Mouse (Mus musculus): ENCODE results near the gene Polr3b. TPM values are rescaled to one million over a fixed set of nuclear protein-coding genes. Genes with fewer than 3 reads are reported as not detected.

Gene Polr3b
- total RNA-seq, 2 experiments from 2014 or later, result 22.2 to 37.2 TPM

DNA sequence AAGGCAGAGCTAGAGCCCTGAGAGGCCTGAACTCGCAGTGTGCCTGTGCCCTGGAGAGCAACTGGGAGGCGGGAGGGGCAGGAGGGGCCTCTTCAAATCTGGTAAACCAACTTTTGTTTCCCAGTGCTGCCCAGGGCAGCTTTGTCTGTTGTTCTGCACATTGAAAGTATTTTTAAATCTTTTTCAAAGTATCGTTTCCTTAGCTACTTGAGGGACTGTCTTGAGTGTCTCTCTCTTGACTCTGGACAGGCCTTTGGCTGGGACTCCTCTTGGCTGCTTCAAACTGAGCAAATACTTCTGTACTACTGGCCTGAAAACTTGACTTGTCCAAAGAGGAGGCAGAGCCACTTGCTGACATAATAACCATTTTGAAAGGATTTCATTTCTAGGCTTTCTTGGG lies 11.3 kb upstream of the Polr3b start:
- DNase-seq, result no peak

DNA sequence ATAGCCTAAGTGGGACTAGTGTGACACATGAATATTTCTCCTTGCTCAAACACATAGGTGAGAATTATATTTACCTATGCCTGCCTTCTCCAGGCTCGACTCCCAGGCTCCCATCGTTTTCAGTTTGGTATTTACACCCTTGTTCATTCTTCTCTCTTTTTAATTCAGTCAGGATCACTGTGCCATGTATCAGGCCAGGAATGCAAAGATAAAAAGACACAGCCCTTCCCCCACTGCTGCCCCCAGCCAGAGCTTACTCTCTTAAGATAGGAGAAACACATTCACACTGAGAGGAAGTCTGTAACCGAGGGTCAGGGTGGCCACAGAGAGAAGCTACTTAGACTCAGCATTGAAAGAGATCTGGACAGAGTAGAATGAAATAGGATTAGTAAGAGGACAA lies 10.4 kb upstream of the Polr3b start:
- DNase-seq, result no peak

DNA sequence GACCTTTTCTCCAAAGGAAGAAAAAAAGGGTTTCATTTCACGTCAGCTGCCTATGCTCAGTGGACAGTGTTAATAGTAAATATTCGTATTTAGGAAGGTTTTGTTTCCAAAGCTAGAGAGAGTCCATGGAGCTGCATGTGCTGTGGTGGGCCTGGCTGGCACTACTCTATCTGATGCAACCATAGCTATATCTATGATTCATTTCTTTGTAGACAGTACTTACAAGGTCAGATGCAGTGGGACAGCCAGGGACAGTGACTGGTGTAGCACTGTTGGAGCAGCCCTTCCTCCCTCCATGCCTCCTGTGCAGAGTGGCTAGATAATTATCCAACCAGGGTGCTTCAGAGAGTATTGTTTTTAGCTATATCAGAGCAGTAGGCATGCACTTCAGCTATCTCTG lies 9.8 kb upstream of the Polr3b start:
- peak; percentile 63 to 69 for DNase-seq

DNA sequence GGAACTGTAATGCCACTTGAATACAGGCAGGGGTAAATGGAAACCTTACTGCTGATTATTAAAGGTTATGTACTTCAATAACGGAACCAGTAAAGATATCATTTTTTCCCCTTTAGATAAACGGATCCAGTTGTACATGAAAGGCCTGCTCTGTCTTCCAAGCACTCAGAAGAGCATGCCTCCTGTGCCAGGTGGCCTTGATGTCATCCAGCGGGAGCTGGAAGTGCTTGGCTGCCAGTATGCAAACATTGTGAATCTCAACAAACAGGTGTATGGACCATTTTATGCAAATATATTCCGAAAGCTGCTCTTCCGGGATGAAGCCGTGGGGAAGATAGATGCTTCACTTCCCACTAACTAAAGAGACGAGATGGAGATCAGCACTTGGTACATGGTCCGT lies 8.7 kb upstream of the Polr3b start:
- DNase-seq, result peak; percentile 47 to 54

DNA sequence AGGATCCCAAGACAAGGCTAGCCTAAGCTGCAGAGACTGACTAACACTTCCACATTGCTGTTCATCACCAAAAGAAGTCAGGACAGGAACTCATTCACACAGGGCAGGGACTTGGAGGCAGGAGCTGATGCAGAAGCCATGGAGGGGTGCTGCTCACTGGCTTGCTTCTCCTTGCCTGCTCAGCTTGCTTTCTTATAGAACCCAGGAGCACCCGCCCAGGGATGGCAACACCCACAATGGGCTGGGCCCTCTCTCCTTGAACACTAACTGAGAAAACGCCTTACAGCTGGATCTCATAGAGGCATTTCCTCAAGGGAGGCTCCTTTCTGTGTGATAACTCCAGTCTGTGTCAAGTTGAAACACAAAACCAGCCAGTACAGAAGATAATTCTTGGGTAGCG lies 7.0 kb upstream of the Polr3b start:
- DNase-seq, result no peak

DNA sequence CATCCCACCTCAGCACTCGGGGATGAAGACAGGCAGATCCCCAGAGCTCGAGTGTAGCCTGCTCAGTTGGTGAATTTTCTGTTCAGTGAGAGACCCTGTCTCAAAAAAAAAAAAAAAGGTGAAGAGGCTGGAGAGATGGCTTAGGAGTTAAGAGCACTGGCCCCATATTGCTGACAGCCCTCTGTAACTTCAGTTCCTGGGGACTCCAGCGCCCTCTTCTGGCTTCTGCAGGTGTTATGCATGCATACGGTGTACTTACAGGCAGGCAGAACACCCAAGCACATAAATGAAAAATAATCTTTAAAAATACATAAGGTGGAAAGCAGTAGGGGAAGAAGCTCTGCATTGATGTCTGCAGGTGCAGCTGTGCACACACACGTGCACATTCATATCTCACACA lies 9.1 kb downstream of the Polr3b start:
- DNase-seq, result peak; percentile 63

DNA sequence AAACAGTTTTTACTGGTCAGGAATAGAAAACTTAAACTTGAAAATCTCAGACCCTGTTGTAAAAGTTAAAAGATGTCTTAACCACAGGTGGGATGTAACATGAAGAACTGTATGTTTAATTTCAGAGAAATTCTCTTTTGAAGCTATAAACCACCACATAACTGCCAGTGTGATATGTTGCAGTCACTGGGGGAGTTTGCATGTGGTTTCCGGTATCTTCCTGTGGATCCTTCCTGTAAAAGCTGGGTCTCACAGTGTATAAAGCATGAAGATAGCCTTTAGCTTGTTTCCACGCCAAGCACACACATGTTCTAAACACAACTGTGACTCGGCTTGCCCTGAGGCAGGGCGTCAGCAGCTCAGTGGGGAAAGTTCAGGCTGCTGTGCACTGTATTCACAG lies 9.9 kb downstream of the Polr3b start:
- no peak for DNase-seq

DNA sequence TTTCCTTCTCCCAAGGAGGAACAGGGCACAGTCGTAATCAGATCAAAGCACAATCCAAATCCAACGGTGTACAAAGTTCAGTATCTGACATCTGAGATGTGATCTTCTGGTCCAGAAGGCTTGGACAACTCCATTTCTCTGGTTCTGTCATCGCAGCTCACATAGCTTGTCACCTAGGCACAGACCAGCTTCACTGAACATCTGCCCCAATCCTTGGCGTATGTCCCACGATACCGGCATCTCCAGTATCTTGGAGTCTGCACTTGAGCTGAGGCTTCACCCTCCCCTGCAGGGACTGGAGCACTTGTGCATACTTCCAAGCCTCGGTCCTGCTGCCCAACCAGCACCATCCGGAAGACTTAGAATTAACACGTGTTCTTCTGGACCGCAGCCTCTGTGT lies 14.6 kb downstream of the Polr3b start:
- no peak for DNase-seq

DNA sequence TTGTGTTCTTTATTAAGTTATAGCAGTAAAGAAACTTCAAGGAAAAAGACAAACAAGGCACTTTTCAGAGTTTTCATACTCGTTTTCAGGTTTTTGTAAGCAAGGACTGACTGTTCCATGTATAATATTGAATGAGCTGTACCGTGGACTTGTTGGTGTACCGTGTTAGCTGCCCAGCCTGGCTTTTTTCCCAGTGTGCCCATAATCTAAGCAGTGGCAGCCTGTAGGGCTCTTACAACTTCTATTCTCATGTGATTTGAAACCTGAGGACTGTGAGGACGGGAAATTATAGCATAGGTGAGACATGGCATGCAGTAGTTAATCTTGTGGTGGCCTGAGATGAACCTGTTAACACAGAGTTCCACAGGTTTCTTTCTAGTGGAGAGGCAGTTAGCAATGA lies 16.3 kb downstream of the Polr3b start:
- DNase-seq, result no peak

DNA sequence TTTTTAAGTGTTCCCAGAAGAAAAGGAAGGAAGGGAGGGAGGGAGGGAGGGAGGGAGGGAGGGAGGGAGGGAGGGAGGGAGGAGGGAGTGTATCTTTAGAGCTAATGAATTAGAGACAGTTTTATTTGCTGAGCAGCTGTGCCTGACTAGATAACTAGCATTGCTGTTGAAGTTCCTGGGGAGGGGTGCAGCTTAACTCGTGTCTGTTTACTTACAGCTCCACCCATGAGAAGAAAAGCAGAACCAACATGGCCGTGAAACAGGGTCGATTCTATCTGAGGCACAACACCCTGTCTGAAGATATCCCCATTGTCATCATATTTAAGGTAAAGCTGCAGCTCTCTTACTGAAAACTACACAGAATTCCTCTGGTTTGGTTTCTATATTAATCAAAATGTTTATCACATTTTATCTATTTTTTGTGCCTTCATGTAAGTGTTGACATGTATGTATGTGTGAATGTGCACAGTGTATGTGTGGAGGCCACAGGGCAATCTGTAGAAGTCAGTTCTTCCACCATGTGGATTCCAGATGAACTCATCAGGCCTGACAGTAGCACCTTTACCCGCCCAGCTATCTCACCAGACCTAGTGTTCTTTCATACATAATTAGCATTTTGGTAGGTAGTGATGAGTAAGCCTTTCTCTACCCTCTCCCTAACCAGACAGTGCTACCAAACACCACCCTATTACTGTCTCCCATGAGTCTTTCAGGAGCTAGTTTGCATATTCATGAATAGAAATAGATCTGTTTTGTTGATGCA lies 17.6 kb downstream of the Polr3b start:
- no peak for DNase-seq

DNA sequence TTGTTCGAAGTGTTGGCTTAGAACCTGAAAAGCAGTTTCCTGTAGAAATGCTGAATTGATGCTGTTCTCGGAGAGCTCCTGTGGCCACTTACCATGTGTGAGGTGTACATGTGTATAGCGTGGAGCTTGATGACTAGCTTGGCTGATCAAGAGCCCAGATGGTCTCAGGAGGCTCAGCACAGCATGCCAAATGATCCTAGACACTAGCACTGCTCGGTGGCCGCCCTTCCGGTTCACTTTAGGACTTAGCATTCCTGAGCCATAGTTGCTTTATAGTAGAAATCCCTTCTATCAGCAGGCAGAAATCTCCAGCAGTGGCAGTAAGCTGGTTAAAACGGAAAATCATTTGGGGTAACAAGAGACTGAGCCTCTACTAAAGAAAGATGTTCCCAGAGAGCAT lies 18.8 kb downstream of the Polr3b start:
- no peak for DNase-seq

DNA sequence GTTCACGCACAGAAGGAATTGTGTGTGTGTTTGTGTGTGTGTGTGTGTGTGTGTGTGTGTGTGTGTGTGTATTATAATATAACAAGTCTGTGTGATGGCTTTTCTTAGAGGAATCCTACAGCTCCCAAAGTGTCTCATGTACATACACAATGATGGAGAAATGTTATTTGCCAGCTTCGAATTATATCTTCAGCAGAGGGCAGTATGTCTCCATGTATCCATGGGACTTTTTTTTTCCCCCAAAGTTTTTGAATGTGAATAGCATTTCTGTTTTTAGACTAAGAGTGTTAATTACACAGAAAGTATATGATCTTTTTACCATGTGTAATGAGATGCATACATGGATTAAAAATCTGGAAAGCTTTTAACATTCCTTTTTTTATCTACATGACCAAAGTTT lies 19.5 kb downstream of the Polr3b start:
- DNase-seq, result no peak

DNA sequence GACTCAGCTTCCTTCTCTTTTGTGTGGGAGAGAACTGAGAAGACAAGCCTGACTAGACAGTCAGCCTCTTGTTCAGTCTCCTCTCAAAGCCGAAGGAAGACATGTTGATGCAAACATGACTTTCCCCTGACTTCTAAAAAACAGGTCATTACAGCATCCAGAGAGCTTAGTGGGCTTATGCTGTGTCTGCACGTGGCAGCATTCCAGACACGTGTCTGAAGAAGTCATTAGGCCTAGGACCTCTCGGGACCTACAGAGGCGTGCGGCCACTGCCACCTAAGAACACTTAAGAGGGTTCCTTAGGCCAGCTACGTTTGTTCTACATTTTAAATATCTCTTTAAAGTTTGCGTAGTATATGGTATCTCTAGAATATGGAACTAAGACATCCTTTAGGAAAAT lies 23.8 kb downstream of the Polr3b start:
- no peak for DNase-seq

DNA sequence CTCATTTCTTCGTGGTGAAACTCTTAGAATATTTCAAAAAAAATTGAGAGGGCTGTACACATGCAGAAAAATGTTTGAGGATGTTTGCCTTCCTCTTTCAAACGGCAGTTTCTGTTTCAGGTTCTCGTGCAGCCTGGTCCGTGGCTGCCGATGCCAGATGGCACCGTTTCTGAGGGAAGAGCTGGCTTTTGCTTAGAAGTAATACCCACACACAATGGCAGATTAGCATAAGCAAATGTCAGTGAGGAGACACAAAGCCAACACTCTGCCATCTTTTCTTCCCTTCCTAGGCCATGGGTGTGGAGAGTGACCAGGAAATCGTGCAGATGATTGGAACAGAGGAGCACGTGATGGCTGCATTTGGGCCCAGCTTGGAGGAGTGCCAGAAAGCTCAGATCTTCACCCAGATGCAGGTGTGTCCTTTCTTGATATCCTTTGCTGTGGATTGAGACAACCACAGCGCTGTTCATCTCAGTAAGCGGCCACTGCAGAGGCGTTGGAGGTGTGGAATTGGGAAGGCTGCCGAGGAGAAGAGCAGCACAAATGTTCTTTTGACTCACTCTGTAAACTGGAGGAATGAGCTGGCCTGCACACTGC lies 24.5 kb downstream of the Polr3b start:
- no peak for DNase-seq

DNA sequence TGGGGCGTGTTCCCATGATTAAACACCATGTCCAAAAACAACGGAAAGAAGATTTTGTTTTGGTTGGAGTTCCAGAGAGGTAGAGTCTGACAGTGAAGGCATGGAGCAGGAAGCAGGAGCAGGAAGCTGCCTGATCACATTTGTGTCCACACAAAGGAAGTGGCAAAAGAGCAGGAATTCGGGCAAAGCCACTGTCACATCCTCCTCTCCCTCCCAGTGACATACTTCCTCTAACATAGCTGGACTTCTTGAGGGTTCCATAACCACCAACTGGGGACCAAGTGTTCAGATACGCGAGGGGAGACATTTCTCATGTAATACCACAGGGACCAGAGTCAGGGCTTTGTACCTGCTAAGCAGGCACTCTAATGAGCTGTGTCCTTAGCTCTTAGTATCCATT lies 25.2 kb downstream of the Polr3b start:
- DNase-seq, result no peak

DNA sequence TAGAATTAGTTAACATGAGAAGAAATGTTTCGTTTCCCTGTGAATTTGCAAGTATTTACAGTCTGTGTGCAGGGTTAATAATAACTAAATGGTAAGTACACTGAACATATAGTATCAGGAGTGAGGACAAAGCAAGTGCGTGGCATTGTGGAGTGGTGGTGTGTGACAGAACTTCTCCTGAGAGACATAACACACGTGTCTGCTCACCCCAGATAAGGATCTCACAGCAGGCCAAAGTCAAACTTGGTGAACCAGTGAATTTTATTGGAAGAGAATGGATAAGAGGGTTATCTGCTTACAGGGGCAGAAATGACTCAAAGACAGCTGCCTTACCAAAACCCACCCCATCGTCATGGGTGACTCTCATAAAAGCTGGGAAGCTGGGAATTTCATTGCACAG lies 26.8 kb downstream of the Polr3b start:
- no peak for DNase-seq

DNA sequence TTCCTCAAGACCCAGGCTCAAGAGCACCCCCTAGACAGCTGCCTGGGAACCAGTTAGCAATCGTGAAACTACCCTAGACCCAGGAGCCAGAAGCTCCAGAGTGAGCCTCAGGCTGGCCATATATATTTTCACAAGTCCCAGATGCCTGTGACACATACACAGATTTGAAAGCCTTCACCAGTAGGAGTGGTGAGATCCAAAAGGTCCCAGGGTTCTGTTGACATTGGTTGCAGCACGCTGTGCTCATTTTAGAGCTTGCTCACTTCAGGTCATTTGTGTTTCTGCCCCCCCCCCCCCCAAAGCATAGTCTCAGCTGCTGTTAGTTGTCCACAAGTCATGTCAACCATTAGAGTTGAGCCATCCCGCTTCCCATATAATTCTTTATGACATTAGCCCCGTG lies 31.9 kb downstream of the Polr3b start:
- DNase-seq, result no peak

DNA sequence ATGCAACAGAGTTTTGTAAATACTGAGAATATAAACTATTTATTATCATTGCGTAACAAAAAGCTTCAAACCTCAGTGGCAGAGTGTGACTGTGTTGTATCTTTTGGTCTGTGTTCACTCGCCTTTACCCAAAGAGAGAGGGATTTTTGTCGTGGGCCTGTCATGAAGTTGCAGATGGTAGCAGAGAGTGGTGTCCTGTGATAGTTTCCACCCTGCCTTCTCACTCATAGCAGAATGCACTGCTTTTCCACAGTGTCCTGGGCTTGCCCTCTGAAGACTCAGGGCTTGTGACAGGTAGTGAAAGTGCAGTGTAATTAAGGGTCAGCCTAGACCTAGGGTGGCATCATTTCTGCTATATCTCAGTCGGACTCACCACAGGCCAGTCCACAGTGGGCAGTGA lies 32.6 kb downstream of the Polr3b start:
- DNase-seq, result no peak

DNA sequence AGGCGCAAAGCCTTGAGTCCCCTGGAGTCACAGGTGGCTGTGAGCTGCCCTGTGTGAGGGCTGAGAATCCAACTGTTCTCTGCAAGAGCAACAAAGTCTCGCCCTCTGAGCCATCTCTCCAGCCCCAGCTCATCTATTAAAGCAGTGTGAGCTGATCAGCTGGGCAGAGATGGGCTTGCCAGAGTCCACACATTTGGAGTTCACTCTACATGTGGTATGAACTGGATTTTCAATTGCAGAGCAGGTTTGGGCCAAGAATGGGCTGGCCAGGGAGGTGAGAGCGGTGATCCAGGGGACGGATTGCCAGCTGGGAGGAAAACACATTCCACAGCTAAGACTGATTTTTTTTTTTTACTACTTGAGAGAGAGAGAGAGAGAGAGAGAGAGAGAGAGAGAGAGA lies 34.5 kb downstream of the Polr3b start:
- DNase-seq, result peak in 1 of 2 experiments; percentile 46

DNA sequence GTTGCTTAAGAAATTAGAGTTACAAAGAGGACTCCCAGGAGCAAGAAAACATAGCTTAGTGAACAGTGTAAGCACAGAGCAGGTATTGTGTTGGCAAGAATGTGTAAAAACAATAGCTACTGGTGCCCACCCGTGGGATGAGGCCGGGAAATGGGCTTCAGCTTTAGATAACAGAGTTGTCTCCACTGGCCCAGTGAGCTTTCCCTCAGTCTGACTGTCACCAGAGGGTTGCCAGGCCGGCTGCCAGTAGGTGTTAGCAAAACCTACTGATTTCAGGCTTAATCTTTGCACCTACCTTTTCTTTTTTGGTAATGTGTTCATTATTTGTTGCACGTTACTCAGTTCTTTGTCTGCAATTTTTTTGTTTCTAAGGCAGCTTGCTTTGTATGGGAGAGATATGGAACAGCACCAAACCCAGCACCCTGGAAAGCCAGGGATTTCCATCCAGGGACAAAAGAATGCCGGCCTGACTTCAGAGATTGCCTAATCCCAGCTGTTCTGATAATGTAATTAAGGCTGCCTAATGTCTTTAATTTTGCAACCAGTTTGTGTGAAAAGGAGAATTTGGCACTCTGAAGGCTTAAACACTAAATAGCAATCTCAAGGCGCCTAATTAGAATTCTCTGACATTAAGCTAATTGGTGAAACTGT lies 35.5 kb downstream of the Polr3b start:
- no peak for DNase-seq

DNA sequence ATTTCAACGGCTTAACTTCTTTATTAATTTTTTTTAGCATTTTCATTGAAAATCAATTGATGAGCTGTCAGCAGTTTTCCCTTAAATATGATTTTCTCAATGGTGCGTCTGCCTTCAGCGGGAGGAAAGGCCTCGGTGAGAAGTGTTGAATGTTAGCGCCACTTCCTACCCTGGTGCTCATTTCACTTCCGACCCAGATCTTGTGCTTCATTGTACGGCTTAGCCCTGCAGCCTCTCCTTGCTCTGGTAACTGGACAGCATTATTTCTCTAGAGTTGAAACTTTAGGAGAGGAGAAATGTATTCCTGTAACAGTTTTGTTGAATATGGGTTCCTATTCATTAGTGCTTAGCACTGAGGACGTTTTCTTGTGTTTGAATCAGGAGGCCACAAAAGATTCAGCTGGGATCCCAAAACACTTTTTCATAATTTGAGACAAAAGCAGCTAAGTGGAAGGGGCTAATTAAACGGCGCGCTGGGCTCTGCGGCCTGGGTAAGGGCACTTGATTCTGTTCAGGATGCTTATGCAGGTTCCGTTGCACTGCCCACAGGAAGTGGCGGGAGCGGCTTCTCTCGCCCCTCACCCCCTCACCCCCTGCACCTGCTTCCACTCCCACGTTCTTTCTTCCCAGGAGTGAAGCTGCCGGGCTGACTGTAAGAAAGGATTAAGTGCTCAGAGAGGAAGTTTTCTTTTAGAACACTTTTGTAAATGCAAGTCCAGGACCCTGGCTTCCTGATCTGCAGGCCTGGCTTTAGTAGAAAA lies 36.2 kb downstream of the Polr3b start:
- DNase-seq, result no peak

DNA sequence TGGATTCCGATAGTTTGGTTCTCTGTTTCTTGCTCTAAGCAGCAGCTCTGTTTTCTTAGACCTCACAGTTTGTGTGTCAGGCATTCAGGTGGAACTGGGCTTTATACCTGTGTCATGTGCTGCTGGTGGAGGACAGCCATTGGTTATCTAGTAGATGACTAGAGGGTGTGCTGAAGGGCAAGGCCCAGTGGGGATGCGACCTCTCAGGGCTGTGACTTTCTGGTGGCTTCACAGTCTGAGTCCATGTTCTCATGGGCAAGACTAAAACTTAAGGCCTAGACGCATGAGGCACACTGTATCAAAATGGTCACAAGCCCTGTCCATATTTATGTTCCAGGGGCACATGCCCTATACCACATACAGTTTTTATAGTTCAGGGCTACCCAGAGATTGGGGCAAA lies 37.2 kb downstream of the Polr3b start:
- no peak for DNase-seq

DNA sequence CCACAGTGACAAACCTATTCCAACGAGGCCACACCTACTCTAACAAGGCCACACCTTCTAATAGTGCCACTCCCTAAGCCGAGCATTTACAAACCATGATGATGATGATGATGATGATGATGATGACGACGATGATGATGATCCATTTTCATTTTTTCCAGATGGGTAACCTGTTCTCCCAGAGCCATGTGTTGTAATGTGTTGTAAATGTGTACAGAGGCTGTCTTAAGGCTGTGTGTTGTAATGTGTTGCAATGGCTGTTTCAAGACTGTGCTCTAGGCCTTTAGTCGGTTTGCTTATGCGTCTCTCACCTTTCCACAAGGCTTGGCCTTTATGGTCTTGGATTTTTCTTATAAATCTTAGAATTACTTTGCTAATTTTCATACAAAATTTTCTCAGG lies 40.0 kb downstream of the Polr3b start:
- DNase-seq, result no peak
